Mouse (Mus musculus): ENCODE results near the gene Hexim2. TPM values are rescaled to one million over a fixed set of nuclear protein-coding genes. Genes with fewer than 3 reads are reported as not detected.

Hexim2 gene
- polyA plus RNA-seq, 2 experiments = 8.6 to 9.4 TPM

- Histone ChIP-seq H3K4me1 (ENCODE audit: control insufficient read depth, insufficient read depth, low read length) (peaks cover 8% of the 10 kb centered on the region), H3K4me3 (replicated peaks; ENCODE audit: low read length) (no peak overlapping the region), H3K9ac (ENCODE audit: low read depth, low read length, severe bottlenecking) (no peak overlapping the region), H3K9me3 (ENCODE audit: control insufficient read depth, low read length) (no peaks in the 10 kb centered on the region), H3K27me3 (ENCODE audit: control insufficient read depth, insufficient read depth, low read length) (no peaks in the 10 kb centered on the region), H3K27ac (replicated peaks; ENCODE audit: low read depth, low read length) (no peak overlapping the region), H3K4me2 (replicated peaks; ENCODE audit: low read depth, low read length, severe bottlenecking) (no peak overlapping the region), H3K36me3 (ENCODE audit: control insufficient read depth, insufficient read depth, low read length) (no peaks in the 10 kb centered on the region)
- 73% methylated on average over 5 of the region's 5 CpGs for WGBS
- TF ChIP-seq POLR2A (IDR thresholded peaks at IDR 0.05; ENCODE audit: borderline replicate concordance, extremely low read depth, insufficient read depth, insufficient read length) = no peak
- DNase-seq (ENCODE audit: low spot score) (no peak), ATAC-seq (ENCODE audit: low FRiP score, low read depth) (no peak)
Observed at GRCm38 (mm10) chr11:103120315-103120714, 11.9 kb upstream of the Hexim2 start.

DNA sequence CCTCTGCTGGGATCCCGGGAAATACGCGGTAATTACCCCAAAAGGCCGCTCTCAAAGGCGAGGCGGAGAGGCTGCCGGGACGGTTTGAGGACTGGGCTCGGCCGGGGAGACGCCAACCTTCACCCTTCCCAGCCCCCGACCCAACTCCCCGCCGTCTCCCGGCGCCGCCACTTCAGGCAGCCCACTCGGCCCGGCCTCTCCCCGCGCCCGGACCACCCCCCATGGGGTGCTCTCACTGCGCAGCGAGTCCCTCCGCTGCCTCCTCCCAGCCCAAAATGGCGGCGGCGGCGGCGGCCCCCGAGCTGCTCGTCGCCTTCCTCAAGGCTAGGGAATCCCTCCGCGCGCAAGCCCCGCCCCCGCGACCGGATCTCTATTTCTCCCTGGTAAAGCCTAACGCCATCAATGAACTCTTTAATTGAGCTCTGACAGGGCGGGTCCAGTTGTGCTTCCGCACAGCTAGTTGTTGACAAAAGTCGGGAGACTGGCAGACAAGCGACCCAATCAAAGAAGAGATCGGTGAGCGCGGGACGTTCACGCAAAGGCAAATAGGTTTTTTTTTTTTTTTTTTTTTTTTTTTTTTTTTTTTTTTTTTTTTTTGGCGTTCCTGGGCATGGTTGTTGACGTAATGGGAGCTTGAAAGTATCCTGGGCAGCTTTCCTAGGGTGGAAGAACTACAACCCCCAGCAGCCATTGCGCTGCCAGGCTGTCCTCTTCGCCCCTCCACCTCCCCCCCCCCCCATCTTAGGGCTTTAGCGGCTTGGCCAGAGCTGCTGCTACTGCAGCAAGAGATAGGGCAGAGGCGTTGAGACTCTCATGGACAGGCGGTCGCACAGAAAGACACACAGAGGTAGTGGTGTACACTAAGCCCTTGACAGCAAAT is 587 bp downstream of the Hexim2 start:
- Histone ChIP-seq H3K27ac (replicated peaks; ENCODE audit: low read depth, low read length) (peak overlapping the region; percentile 99), H3K27me3 (ENCODE audit: control insufficient read depth, insufficient read depth, low read length) (no peaks in the 10 kb centered on the region), H3K9ac (ENCODE audit: low read depth, low read length, severe bottlenecking) (peak overlapping the region; percentile 99), H3K4me3 (replicated peaks; ENCODE audit: low read length) (peak overlapping the region; percentile 100), H3K36me3 (ENCODE audit: control insufficient read depth, insufficient read depth, low read length) (no peaks in the 10 kb centered on the region), H3K4me2 (replicated peaks; ENCODE audit: low read depth, low read length, severe bottlenecking) (peak overlapping the region; percentile 78), H3K9me3 (ENCODE audit: control insufficient read depth, low read length) (no peaks in the 10 kb centered on the region), H3K4me1 (ENCODE audit: control insufficient read depth, insufficient read depth, low read length) (peaks cover 23% of the 10 kb centered on the region)
- WGBS = under 1% methylated on average over 44 of the region's 58 CpGs
- DNase-seq (ENCODE audit: low spot score) (peak; percentile 100), ATAC-seq (ENCODE audit: low FRiP score, low read depth) (peak; percentile 95)
- peak; percentile 75; the same call in 1 of the 2 replicates for TF ChIP-seq POLR2A (IDR thresholded peaks at IDR 0.05; ENCODE audit: borderline replicate concordance, extremely low read depth, insufficient read depth, insufficient read length)

DNA sequence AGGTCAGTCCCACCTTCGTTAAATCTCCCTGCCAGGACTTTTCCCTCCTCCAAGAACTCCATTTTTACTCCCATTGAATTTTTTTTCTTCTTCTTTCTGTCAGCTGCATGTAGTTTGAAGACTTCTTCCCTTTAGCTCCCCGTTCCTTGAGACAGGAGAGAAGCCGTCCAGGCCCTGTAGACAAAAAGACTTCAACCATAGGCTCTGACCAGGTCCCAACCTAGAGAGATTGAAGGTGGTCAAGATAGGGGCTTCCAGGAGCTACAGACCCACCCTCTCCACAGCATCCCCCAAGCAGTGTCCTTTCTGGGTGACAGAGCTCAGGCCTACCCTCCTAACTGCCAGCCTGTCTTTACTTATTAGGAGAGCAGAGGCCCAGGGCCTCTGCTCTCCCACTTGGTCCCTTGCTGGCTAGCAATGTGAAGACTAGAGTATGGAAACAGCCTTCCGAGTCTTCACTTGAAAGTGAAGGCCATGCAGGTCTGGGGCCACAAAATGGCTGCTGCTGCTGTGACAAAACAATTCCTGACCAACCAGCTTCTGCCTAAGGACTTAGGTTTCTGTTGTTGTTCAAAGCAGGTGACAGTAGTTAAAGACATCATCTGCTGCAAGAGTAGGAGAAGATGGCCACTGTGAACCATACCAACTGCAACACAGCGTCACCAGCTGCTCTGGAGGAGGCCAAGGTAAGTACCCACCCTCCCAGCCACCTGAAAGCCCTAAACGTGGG is 1.4 kb downstream of the Hexim2 start:
- Histone ChIP-seq H3K9ac (ENCODE audit: low read depth, low read length, severe bottlenecking) (peak overlapping the region; percentile 52), H3K4me3 (replicated peaks; ENCODE audit: low read length) (peak overlapping the region; percentile 100), H3K4me1 (ENCODE audit: control insufficient read depth, insufficient read depth, low read length) (peaks cover 23% of the 10 kb centered on the region), H3K9me3 (ENCODE audit: control insufficient read depth, low read length) (no peaks in the 10 kb centered on the region), H3K27ac (replicated peaks; ENCODE audit: low read depth, low read length) (peak overlapping the region; percentile 76), H3K27me3 (ENCODE audit: control insufficient read depth, insufficient read depth, low read length) (no peaks in the 10 kb centered on the region), H3K36me3 (ENCODE audit: control insufficient read depth, insufficient read depth, low read length) (peaks cover 4% of the 10 kb centered on the region), H3K4me2 (replicated peaks; ENCODE audit: low read depth, low read length, severe bottlenecking) (peak overlapping the region; percentile 55)
- no peak for ATAC-seq (ENCODE audit: low FRiP score, low read depth)
- 55% methylated on average over 6 of the region's 6 CpGs for WGBS
- no peak for DNase-seq (ENCODE audit: low spot score)
- TF ChIP-seq POLR2A (IDR thresholded peaks at IDR 0.05; ENCODE audit: borderline replicate concordance, extremely low read depth, insufficient read depth, insufficient read length) = no peak

DNA sequence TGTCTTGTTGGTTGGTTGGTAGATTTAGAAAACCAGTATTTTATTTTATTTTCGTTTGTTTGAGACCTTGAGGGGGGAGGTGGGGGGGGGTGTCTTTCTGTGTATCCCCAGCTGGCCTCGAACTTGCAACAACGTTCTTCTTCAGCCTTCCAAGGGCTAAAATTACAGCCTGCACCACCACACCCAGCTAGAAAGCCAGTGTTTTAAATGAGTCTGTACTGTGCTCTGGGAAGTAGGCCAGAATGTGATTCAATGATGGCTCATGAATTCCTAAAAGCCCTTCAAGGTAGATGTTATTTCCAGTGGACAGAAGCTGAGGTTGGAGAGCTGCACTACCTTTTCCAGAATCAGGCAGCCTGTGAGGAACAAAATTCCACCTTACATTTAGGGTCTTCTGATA is 2.0 kb downstream of the Hexim2 start:
- 75% methylated on average over 3 of the region's 3 CpGs for WGBS
- H3K4me1 ChIP-seq (ENCODE audit: control insufficient read depth, insufficient read depth, low read length) = peaks cover 23% of the 10 kb centered on the region
- H3K27me3 ChIP-seq (ENCODE audit: control insufficient read depth, insufficient read depth, low read length) = no peaks in the 10 kb centered on the region
- peak overlapping the region; percentile 55; the same call in 1 of the 2 replicates for H3K4me2 ChIP-seq (replicated peaks; ENCODE audit: low read depth, low read length, severe bottlenecking)
- H3K4me3 ChIP-seq (replicated peaks; ENCODE audit: low read length) = no peak overlapping the region
- H3K9me3 ChIP-seq (ENCODE audit: control insufficient read depth, low read length) = no peaks in the 10 kb centered on the region
- no peak for ATAC-seq (ENCODE audit: low FRiP score, low read depth)
- peaks cover 10% of the 10 kb centered on the region for H3K36me3 ChIP-seq (ENCODE audit: control insufficient read depth, insufficient read depth, low read length)
- peak; percentile 25 for DNase-seq (ENCODE audit: low spot score)
- H3K27ac ChIP-seq (replicated peaks; ENCODE audit: low read depth, low read length) = 0 out of 2 replicates have a peak overlapping the region, but pooled peaks have one; percentile 39
- TF ChIP-seq POLR2A (IDR thresholded peaks at IDR 0.05; ENCODE audit: borderline replicate concordance, extremely low read depth, insufficient read depth, insufficient read length) = no peak
- H3K9ac ChIP-seq (ENCODE audit: low read depth, low read length, severe bottlenecking) = no peak overlapping the region; the same call in 1 of the 2 replicates

DNA sequence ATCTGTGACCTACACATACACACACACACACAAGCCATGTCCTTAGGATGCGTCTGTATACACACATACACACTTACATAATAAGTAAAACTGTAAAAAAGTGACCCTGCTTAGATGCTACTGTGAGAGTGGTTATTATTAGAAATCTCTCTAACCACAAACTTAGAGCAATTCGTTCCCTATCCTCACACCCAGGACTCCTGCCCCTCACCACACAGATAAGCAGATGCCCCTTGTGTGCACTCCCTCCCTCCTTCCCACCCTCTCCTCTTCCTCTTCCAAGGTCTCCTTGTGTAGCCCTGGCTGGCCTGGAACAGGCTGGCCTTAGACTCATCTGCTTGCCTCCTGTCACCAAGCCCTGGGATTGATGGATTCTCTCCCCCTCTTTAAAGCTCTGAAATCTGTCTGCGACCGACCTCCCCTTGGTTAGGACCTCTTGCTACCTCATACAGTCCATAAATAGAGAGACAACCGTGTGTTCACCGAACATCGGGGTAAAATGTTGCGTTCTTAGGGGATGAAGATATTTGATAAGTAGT is 3.9 kb downstream of the Hexim2 start:
- no peak for DNase-seq (ENCODE audit: low spot score)
- H3K36me3 ChIP-seq (ENCODE audit: control insufficient read depth, insufficient read depth, low read length) = peaks cover 21% of the 10 kb centered on the region
- no peaks in the 10 kb centered on the region for H3K27me3 ChIP-seq (ENCODE audit: control insufficient read depth, insufficient read depth, low read length)
- H3K4me1 ChIP-seq (ENCODE audit: control insufficient read depth, insufficient read depth, low read length) = peaks cover 18% of the 10 kb centered on the region
- no peaks in the 10 kb centered on the region for H3K9me3 ChIP-seq (ENCODE audit: control insufficient read depth, low read length)
- TF ChIP-seq POLR2A (IDR thresholded peaks at IDR 0.05; ENCODE audit: borderline replicate concordance, extremely low read depth, insufficient read depth, insufficient read length) = no peak
- H3K9ac ChIP-seq (ENCODE audit: low read depth, low read length, severe bottlenecking) = no peak overlapping the region
- ATAC-seq (ENCODE audit: low FRiP score, low read depth) = no peak
- H3K4me2 ChIP-seq (replicated peaks; ENCODE audit: low read depth, low read length, severe bottlenecking) = no peak overlapping the region
- H3K27ac ChIP-seq (replicated peaks; ENCODE audit: low read depth, low read length) = no peak overlapping the region
- WGBS = 90% methylated on average over 8 of the region's 8 CpGs
- no peak overlapping the region for H3K4me3 ChIP-seq (replicated peaks; ENCODE audit: low read length)

Measured in limb, embryonic 14.5 days (tissue).